19 mouse cellular contexts compared by ENCODE assay signal in genomic region chr3:36642736-36643135, GRCm38 (mm10). TPM values are rescaled to one million over a fixed set of nuclear protein-coding genes. Genes with fewer than 3 reads are reported as not detected.
DNase-seq lines count a peak whose midpoint lies in the region; ATAC-seq and TF ChIP-seq lines count a peak whose summit lies in the region.
"Had no signal": no experiment of that assay in that cellular context is flagged by ENCODE, and none has a peak within 500 bp of the region (broad histone marks: within the 10 kb centered on the region; RNA-seq: fewer than 3 reads in every experiment).

No protein-coding gene starts in this region.

- no peak overlapping the region for H3K4me3 ChIP-seq in layer of hippocampus, adult 2 months
- H3K4me3 ChIP-seq: forebrain, embryonic 12.5 days; hindbrain, embryonic 13.5 days; intestine, embryonic 15.5 days; limb, embryonic 12.5 days; stomach, embryonic 15.5 days had no signal

- no peak for ATAC-seq in inflammation-experienced regulatory T-cells, adult 6 months
- ATAC-seq: intestine, embryonic 15.5 days had no signal

- no peak overlapping the region for H3K27ac ChIP-seq in layer of hippocampus, adult 2 months
- H3K27ac ChIP-seq: forebrain, embryonic 12.5 days; hindbrain, embryonic 13.5 days; intestine, embryonic 15.5 days; limb, embryonic 12.5 days; liver, embryonic 14.5 days; stomach, embryonic 15.5 days had no signal

- no peak for TF ChIP-seq CTCF in layer of hippocampus, adult 2 months (conservative IDR thresholded peaks at IDR 0.05)

- peak; percentile 8 to 14 for DNase-seq in layer of hippocampus, adult 2 months (ENCODE audit: low spot score in 2 of 2)
- DNase-seq in layer of hippocampus, adult 9-10 months (ENCODE audit: low spot score) = no peak
- peak; percentile 57 to 58 for DNase-seq in right cerebral cortex, adult 2 months (ENCODE audit: low spot score in 2 of 2)
- no peak for DNase-seq in right cerebral cortex, postnatal 10 days (ENCODE audit: low spot score in 2 of 2)
- DNase-seq in left cerebral cortex, adult 9 months (ENCODE audit: low spot score in 2 of 2) = peak; percentile 50 to 58
- no peak for DNase-seq in adrenal gland, postnatal 25 days
- DNase-seq: cerebellum, postnatal 14 days; heart, postnatal 14 days; kidney, postnatal 14 days; midbrain, embryonic 14.5 days; spleen, adult 18-20 months had no signal

RNA-seq across cellular contexts. Expression of gene Bbs7, which starts 29.5 kb away (rescaled TPM):
- total RNA-seq in layer of hippocampus, adult 2 months (2021) = 10 to 100 TPM; 17.4 to 17.7 TPM
- total RNA-seq in adrenal gland, postnatal 25 days (2021) = 10.7 and 12.4 TPM in 2 replicates
- 1 to 10 TPM in 1 of 3 experiments, under 1 TPM in 1, not detected in 1; 0.39 to 1.0 TPM for polyA plus RNA-seq in inflammation-experienced regulatory T-cells, adult 6 months (2017; shearing (Covaris generic))

RNA-seq across cellular contexts. Expression of gene Trpc3, which starts 47.2 kb away (rescaled TPM):
- 1 to 10 TPM; 4.1 to 5.9 TPM for total RNA-seq in layer of hippocampus, adult 2 months (2021)
- 2.0 and 4.7 TPM in 2 replicates for total RNA-seq in adrenal gland, postnatal 25 days (2021)
- not detected for polyA plus RNA-seq in inflammation-experienced regulatory T-cells, adult 6 months (2017; shearing (Covaris generic))
- total RNA-seq: megakaryocyte progenitor cell, adult 5-6 weeks had no signal

Comparison
In these comparisons a context has a peak if more than half of its experiments do, and no peak if none do; other contexts are left out.
1. DNase-seq: peak in layer of hippocampus, adult 2 months (2 of 2), right cerebral cortex, adult 2 months (2 of 2) and left cerebral cortex, adult 9 months (2 of 2); none in layer of hippocampus, adult 9-10 months (single experiment), right cerebral cortex, postnatal 10 days (0 of 2) and adrenal gland, postnatal 25 days (single experiment).